Mouse (Mus musculus) B cell, adult 2 months (primary cell): ENCODE data around the gene Ttc41.

Experiments
- DNase-seq, 2 experiments: peaks; one replicate each; pipeline ENCODE4 v3.0.0; 2022

The Ttc41 gene

DNA sequence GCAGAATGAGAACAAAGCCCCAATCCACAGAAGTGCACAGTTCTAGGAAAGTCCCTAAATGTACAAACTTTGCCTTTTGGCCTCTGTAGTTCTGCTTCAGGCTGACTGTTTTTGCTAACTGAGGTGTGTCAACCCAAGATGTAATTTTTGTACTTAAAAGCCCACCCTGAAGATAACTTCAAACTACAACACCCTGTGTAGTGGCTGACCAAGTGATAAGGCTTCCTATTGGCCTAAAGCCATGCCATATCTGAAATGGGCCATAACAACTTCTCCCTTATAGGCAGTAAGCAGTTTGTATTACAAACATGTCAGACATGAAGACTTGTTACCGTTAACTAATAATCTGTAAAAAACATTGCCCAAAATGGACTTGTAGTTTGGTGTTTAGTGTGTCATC lies 52.1 kb downstream of the Ttc41 start:
- no peak for DNase-seq

- no peak for DNase-seq
These were observed 52.6 kb downstream of the Ttc41 start for GRCm38 (mm10) chr10:86758211-86758610.

- DNase-seq, result no peak
These were observed 55.6 kb downstream of the Ttc41 start for GRCm38 (mm10) chr10:86761236-86761635.

GRCm38 (mm10) chr10:86761722-86762383 lies 56.2 kb downstream of the Ttc41 start:
- no peak for DNase-seq

DNA sequence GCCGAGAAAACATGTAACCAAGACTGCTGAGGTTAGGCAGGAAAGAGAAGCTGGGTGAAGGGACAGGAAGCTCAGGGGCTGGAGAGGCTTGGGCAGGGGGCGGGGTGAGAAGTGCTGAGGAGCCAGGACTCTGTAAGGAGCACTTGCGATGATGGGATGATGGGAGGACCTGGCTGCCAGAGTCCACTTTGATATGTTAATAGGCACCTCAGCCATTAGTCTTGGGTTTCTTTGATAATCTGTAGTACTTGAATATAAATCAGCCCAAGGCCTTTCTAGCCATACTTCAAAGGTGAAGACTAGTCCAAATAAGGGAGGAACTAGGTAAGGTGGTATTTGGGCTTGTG lies 56.7 kb downstream of the Ttc41 start:
- DNase-seq, result no peak

- no peak for DNase-seq
These were observed 58.1 kb downstream of the Ttc41 start, which contains the start of gene Gm49358 for GRCm38 (mm10) chr10:86763672-86764071. Gene Gm49358, plus strand, starts transcription at chr10:86763972.

DNA sequence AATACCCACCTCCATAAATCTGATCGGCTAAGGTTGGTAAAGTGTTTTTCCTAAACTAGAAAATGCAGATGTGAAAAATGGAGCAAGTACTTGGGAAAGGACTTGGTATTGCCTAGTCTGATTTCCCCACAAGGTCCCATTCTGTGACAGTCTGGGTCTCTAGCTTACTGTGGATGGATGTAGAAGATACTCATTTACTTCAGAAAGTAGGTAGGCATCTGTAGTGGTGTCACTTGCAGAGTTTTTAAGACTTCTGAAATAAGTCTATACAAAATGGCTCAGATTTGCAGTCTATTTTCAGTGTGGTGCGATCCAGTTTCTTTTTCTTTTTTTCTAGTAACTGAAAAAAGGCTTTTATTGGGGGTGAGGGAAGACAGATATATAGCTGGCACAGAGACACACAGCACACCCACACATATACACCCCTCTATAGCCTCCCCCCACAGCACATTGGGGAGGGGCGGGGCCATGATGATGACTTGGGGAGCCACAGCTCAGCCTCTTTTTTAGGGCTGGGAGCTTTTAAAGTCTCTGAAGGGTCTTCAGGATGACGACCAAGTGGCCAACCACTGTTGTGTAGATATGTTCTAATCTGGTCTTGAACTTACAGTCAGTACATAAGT lies 59.8 kb downstream of the Ttc41 start:
- DNase-seq, result no peak

- DNase-seq, result no peak
These were observed 63.6 kb downstream of the Ttc41 start for GRCm38 (mm10) chr10:86769216-86769615.

DNA sequence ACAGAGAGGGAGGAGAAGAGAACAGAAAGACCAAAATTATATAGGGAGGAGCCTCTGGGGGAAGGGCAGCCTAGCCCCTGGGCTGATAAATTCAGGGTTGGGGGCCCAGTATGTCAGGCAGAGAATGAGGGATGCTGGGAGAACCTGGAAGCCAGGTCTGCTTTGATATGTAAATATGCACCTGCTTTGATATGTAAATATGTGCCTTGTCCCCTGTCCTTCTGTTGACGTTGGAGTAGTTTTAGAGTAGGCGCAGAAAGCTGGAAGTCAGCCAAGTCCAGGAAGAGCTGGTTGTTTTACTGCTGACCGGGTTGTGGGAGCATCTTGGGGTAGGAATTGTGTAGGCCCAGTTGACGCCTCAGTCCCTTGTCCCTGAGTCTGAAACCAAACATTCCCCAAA lies 64.2 kb downstream of the Ttc41 start:
- no peak for DNase-seq

DNA sequence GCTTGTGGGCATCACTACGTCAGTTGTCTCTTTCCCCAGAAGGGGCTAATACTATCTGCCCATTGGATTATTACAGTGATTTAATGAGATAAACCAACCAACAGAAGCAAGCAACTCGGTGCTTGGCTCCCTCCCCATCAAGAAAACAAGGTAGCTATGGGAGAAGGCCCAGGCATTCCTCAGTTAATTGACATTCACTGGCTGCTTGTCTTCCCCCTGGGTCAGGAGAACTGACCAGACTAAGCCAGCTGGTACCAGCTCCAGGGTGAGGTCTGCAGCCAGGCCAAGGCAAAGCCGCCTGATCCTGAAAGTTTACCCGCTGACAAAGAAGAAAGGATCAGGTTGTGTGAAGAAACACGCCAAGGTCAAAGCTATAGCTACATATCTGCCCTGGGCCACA lies 66.1 kb downstream of the Ttc41 start:
- no peak for DNase-seq

DNA sequence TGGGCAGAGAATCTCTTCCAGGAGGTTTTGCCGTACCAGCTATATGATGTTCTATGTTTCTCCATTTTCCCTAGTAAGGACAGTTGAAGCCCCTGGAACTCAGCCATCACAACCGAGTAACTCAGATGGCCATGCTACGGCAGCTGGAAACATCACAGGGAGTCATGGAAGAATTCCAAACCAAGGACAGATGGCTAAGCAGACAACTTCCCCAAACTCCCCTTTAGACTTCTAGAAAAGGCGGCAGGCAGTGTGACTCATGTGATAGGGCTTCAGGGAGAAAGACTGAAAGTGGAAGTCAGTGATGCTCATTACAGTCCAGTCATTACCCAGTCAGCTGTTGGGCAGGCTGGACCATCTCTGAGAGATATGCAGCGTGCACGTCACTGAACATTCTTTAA lies 66.6 kb downstream of the Ttc41 start:
- no peak for DNase-seq

- no peak for DNase-seq
These were observed 67.7 kb downstream of the Ttc41 start for GRCm38 (mm10) chr10:86773360-86773759.

DNA sequence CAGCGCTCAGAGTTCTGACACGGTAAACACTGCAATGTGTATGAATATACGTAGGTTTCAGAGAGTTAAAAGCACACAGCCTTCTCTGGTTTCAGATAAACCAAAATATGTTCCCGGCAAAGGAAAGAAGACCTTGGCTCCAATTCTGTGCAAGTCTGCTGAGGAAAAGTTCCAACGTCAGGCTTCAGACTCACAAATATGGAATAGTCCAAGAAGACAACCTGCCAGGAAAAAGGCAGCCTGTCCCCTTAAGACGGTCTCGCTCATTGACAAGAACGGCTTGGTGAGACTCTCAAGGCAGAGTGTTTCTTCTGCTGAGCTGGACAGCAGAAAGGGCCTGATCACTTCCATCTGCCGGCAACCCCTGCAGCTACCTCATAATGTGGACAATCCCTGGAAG lies 70.7 kb downstream of the Ttc41 start:
- no peak for DNase-seq

GRCm38 (mm10) chr10:86777614-86778319 lies 72.2 kb downstream of the Ttc41 start:
- DNase-seq, result no peak

DNA sequence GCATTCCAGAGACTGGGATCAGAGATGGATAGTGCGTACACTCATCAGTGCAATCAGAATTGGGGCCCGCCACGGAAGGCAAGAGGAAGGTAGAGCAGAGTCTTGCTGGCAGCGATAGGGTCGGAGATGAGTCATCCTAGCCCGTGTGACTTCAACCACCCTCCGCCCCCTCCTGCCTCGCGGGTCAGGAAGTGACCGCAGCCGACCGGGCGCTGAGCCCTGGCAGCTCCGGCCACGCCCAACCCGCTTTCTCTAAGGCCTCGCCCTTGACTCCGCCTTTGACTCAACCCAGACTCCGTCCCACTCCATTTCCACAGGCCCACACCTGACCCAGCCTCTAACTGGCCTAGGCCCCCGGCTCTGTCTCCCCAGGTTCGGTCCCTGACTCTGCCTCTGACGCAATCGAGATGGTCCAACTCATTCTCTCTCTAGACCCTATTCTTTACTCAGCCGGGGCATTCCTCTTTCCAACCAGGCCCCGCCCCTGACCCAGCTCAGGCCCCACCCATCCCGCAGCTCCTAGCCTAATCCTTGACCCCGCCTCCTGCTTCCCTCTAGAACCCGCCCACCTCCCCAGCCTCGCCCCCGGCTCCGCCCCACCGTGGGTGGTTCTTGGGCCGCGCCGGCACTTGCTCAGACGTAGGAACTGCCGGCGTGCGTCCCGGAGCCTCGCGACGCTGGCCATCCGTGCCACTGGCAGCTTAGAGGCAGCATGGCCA lies 72.9 kb downstream of the Ttc41 start, which contains the start of gene Nt5dc3:
Gene Nt5dc3, plus strand, starts transcription at position 608 of the 719 bp plus-strand sequence.
- DNase-seq, result peak; percentile 97 to 98

GRCm38 (mm10) chr10:86779117-86779755 lies 73.6 kb downstream of the Ttc41 start:
- DNase-seq, result peak; percentile 44 to 51

DNA sequence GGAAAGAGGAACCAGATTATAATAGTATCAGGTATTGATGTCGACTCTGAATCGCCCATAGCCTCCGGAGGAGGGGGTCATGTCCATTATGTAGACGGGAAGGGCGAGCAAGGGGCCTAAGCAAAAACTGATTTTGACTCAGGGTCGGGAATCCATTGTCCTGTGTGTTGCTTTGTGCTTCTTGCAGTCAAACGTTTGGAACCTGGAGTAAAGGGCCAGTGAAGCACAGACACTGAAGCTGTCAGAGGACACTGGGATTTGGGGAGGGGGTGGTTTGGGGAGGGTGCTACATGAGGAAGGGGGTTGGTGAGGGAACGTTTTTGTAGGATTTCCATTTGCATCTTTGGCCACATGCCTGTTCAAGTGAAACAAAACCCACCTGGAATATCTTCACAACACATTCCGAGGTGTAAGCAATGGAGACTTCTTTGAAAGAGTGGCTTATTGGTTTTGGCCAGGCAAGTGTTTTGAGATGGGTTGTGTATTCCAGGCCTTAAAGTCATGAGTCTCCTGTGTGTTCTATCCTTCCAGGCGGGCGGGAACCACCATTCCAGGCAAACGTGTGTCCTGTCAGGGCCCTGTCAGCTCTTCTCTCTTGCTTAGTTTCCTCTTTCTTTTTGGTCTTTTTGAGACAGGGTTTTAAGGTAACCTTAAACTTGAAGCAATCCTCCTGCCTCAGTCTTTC lies 74.3 kb downstream of the Ttc41 start:
- DNase-seq, result no peak

DNA sequence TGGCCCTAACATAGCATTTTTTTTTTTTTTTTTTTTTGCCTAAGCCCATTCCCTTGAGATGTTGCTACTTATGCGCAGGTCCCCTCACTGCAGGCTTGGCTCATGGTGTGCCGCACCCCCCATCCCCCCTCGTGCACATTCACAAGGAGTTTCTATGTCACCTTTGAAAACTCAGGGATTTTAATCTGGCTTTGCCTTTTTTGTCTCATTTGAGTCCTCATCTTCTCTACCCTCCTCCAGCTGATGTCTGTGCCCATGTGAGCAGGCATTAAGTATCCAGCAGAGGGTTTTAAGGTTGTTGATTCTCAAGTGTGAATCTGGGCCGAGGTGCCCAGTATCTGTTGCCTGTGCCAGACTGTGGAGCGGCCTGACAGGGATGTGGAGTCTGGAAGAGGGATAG lies 76.0 kb downstream of the Ttc41 start:
- DNase-seq, result no peak

- DNase-seq, result no peak
These were observed 77.0 kb downstream of the Ttc41 start for GRCm38 (mm10) chr10:86782656-86783055.

GRCm38 (mm10) chr10:86783561-86783960 lies 78.0 kb downstream of the Ttc41 start:
- DNase-seq, result no peak

GRCm38 (mm10) chr10:86784126-86784675 lies 78.6 kb downstream of the Ttc41 start:
- DNase-seq, result no peak

DNA sequence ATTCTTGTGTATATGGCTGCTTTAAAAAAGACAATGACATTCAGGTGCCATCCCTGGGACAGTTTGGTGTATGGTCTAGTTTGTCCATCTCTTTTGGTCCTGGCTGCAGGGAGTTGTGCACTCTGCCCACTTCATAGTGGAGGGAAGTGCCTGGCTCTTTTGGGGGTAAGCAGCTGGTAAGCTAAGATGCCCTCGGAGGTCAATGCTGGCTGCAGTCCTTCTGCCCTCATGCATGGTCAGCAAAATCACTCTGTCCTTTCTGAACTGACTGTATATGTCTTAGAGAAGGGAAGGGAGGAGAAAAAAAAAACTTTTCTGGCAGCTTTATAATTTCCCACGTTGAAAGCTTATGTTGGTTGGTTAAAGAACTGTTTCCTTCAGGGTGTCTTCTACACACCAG lies 79.8 kb downstream of the Ttc41 start:
- no peak for DNase-seq
